Mouse (Mus musculus) G1E (cell line): ENCODE measurements around the gene Atp8a1. TPM values are rescaled to one million over a fixed set of nuclear protein-coding genes. Genes with fewer than 3 reads are reported as not detected.

Source experiments
- ATAC-seq: 2 replicates; pipeline ENCODE4 v1.8.0; 2016; ENCODE audit warnings: mild to moderate bottlenecking; ENCODE audit not compliant: insufficient number of reproducible peaks, poor library complexity, low FRiP score, severe bottlenecking; ENCODE audit errors: extremely low read depth
- DNase-seq: peaks from one replicate; pipeline ENCODE4 v3.0.0; 2012; ENCODE audit warnings: low spot score
- H3K27me3 ChIP-seq: 2 replicates; pipeline ENCODE4 v1.6.1; 2012; ENCODE audit warnings: mild to moderate bottlenecking, low read length, inconsistent platforms; ENCODE audit not compliant: insufficient read depth
- H3K36me3 ChIP-seq: replicated peaks from 2 replicates; pipeline ENCODE3; 2012; ENCODE audit warnings: mild to moderate bottlenecking, inconsistent platforms
- H3K4me1 ChIP-seq: 2 replicates; pipeline ENCODE4 v1.6.1; 2012; ENCODE audit warnings: low read depth, low read length, inconsistent platforms, mixed read lengths; ENCODE audit not compliant: insufficient read depth
- H3K4me3 ChIP-seq: 2 replicates; pipeline ENCODE4 v1.5.1; 2012; ENCODE audit warnings: low read depth, mild to moderate bottlenecking, inconsistent platforms, low read length, moderate library complexity, mixed read lengths
- H3K9me3 ChIP-seq: replicated peaks from 2 replicates; pipeline ENCODE4 v1.6.1; 2012; ENCODE audit warnings: inconsistent platforms
- CTCF ChIP-seq: IDR thresholded peaks from 2 replicates; pipeline ENCODE4 v1.5.1; 2012; ENCODE audit warnings: low read depth, low read length, inconsistent platforms, mixed read lengths
- GATA1 ChIP-seq: IDR thresholded peaks from 2 replicates; pipeline ENCODE4 v1.6.1; 2012; ENCODE audit warnings: borderline replicate concordance, low read length, inconsistent platforms, mixed read lengths
- GATA2 ChIP-seq: IDR thresholded peaks from 2 replicates; pipeline ENCODE4 v1.6.1; 2012; ENCODE audit warnings: low read depth, low read length, inconsistent platforms, borderline replicate concordance
- POLR2AphosphoS5 ChIP-seq: IDR thresholded peaks from 2 replicates; pipeline ENCODE4 v1.6.1; 2012; ENCODE audit warnings: low read depth, low read length, inconsistent platforms; ENCODE audit not compliant: insufficient replicate concordance
- TAL1 ChIP-seq: conservative IDR thresholded peaks from 2 replicates; pipeline ENCODE4 v1.6.1; 2012; ENCODE audit warnings: low read depth, low read length, inconsistent platforms, mixed read lengths
- polyA plus RNA-seq: library from polyadenylated mRNA; stranded (reverse); fragments of >175 nt; gene quantifications from 2 replicates; pipeline ENCODE4 v1.2.3, GENCODE M21; 2012
- total RNA-seq, 2 experiments: library from RNA; stranded (forward) in 1 of 2; stranded (reverse) in 1 of 2; fragments of 200-1000 nt in 1 of 2; fragments of >200 nt in 1 of 2; fragmentation: Nextera tagmentation in 1 of 2; gene quantifications; 2 replicates each; pipeline ENCODE4 v1.2.3; 2014 to 2017

Atp8a1 gene
- total and polyA plus RNA-seq, 3 experiments, result 13.5 to 156 (median 75.0) TPM

DNA sequence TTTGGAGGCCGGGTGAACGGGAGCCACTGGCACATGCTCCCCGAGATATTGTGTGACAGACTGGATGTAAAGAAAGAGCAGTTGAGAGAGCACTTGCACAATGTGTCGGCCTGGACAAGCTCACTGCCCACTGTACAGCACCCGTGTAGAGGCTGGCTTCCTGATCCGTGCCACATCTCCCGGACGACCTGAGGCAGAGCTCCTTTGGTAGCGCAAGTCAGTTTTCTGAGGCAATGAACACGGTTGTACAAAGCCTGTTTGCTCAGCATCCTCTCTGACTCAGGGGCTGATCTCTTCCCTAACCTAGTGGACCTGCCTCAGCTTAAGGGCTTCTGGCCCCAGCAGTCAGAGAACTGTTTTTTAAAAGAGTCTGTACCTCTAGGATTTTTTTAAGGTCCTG, 94.6 kb downstream of the Atp8a1 start:
- Histone ChIP-seq H3K36me3 (peaks cover 67% of the 10 kb centered on the region), H3K4me1 (no peaks in the 10 kb centered on the region), H3K9me3 (no peaks in the 10 kb centered on the region), H3K4me3 (no peak overlapping the region), H3K27me3 (no peaks in the 10 kb centered on the region)
- no peak for ATAC-seq
- no peak for DNase-seq
- TF ChIP-seq POLR2AphosphoS5, result no peak
- no peak for TF ChIP-seq CTCF
- no peak for TF ChIP-seq GATA1
- no peak for TF ChIP-seq TAL1
- no peak for TF ChIP-seq GATA2

DNA sequence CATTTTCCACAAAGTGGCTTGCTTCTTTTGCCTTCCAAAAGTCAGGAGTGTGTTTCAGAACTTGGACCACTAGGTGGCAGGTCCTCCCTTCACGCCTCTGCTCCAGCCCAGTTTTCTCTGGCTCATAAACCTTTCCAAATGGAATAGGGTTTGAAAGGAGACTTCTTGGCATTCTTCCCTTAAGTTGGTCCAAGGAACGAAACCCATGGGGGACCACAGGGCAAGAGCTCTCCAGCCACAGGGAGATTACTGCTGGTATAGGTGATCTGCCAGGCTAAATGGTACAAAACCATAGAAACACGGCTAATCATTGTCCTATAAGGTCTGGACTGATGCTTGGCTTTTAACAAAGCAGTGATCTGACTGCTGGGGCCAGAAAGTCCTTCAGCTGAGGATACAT, 95.2 kb downstream of the Atp8a1 start:
- no peak for ATAC-seq
- Histone ChIP-seq H3K4me3 (no peak overlapping the region), H3K4me1 (no peaks in the 10 kb centered on the region), H3K36me3 (peaks cover 72% of the 10 kb centered on the region), H3K9me3 (no peaks in the 10 kb centered on the region), H3K27me3 (no peaks in the 10 kb centered on the region)
- DNase-seq, result no peak
- TF ChIP-seq GATA1 (no peak), GATA2 (no peak), TAL1 (no peak), CTCF (no peak), POLR2AphosphoS5 (no peak)

DNA sequence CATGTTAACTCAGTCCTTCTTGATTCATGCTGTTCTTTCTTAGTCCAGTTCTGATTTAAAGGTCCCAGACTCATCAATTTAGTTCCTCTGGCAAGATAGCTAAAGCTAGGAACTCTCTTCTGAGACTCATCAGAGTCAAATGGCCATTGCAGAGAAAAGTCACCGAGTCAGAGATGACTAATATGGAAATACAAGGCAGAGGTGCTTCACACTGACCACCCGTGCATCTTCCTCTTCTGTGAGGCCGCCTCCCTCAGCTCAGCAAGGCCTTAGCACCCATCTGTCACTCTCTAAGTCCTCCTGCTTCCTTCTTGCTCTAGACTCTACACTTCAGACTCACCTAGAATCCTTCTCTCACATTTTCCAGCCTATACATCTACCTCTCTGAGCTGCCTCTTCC, 108.0 kb downstream of the Atp8a1 start:
- Histone ChIP-seq H3K27me3 (no peaks in the 10 kb centered on the region), H3K36me3 (peaks cover 65% of the 10 kb centered on the region), H3K4me1 (no peaks in the 10 kb centered on the region), H3K4me3 (no peak overlapping the region), H3K9me3 (no peaks in the 10 kb centered on the region)
- no peak for DNase-seq
- no peak for ATAC-seq
- TF ChIP-seq TAL1 (no peak), CTCF (no peak), GATA1 (no peak), GATA2 (no peak), POLR2AphosphoS5 (no peak)

DNA sequence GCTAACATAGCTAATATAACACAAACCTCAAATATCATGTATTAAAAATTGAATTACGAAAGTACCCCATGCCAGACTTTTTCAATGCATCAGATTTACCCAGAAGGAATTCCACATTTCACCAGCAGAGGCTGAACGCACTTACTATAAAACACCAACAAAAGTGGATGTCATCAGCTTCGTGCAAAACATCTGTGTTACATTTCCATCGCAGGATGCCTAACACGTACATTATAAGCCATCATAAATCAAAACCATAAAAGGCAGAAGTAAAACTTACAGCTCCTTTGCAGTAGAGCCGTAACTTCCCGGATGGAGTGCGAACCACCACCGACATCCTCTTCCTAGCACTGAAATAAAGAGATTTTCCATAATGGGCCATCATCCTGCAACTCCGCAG, 109.1 kb downstream of the Atp8a1 start:
- H3K4me3 ChIP-seq, result no peak overlapping the region

DNA sequence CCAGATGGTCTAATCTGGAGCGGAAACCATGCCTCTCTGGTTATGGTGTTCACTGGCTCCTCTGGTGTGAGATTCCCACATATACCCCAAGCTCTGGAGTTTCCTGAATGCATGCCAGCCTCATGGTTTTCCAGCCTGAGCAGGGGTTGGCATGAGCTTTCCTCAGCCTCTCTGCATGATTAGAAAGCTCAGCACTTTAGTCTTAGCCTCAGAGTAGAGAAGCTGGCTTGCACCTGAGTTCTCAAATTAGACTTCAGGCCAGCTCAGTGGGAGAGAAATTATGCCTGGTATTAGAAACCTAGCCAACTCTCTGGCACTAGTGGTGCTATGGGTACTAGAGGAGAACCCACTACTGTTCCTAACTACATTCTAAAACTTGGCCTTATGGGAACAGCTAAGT, 111.5 kb downstream of the Atp8a1 start:
- no peak overlapping the region for H3K4me3 ChIP-seq
- TF ChIP-seq CTCF (no peak), GATA1 (no peak), POLR2AphosphoS5 (no peak)
- H3K36me3 ChIP-seq, result peaks cover 64% of the 10 kb centered on the region
- H3K4me1 ChIP-seq, result no peaks in the 10 kb centered on the region
- DNase-seq (no peak), ATAC-seq (no peak)
- no peaks in the 10 kb centered on the region for H3K9me3 ChIP-seq
- H3K27me3 ChIP-seq, result no peaks in the 10 kb centered on the region

More for the DNA sequence above, 109.1 kb downstream of the Atp8a1 start:
- DNase-seq (no peak), ATAC-seq (no peak)
- no peaks in the 10 kb centered on the region for H3K27me3 ChIP-seq
- H3K4me1 ChIP-seq, result no peaks in the 10 kb centered on the region
- H3K9me3 ChIP-seq, result no peaks in the 10 kb centered on the region
- TF ChIP-seq GATA1 (no peak), POLR2AphosphoS5 (no peak), TAL1 (no peak), CTCF (no peak), GATA2 (no peak)
- peaks cover 60% of the 10 kb centered on the region for H3K36me3 ChIP-seq

DNA sequence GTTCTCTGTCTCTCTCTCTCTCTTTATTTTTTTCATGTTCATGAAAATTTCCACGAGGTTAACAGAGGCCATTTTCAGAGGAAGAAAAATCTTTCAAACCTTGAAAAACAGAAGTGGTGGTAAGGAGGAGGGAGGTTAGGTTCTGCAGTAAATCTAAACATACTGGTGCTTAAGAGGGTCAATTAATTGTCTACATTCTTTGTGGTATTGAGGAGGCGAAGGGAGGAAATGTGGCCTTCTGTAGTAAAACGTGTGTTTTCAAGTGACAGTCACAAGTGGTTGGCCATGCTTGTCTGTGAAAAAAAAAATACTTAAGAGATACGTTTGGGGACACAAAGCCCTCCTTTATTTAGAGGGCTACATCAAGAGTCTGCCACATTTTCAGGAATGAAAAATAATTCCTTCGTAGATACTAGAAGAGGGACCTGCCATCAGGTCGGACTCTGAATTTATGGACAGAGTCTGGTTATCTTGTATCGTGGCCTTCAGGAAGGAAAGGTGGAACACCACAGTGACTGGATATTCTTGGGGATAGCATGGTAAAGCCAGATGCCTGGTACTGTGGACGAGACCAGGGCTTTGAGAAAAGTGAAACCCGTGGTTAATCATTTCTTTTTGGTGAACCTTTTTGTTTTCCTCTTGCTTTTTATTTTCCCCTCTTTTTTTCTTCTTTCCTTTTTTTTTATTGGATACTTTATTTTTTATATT, 113.5 kb downstream of the Atp8a1 start:
- H3K9me3 ChIP-seq, result no peaks in the 10 kb centered on the region
- peaks cover 70% of the 10 kb centered on the region for H3K36me3 ChIP-seq
- ATAC-seq (no peak), DNase-seq (no peak)
- H3K4me1 ChIP-seq, result no peaks in the 10 kb centered on the region
- no peak overlapping the region for H3K4me3 ChIP-seq
- H3K27me3 ChIP-seq, result no peaks in the 10 kb centered on the region
- TF ChIP-seq GATA2, result no peak
- no peak for TF ChIP-seq CTCF
- TF ChIP-seq TAL1, result no peak
- no peak for TF ChIP-seq GATA1
- no peak for TF ChIP-seq POLR2AphosphoS5
